Mouse (Mus musculus) heart, embryonic 15.5 days (tissue): Measurements from ENCODE around the gene Zfp385a. TPM values are rescaled to one million over a fixed set of nuclear protein-coding genes. Genes with fewer than 3 reads are reported as not detected.

Source experiments
- ATAC-seq: fragments of 200-750 bp; cut with Nextera tagmentation; replicated peaks from 2 replicates; pipeline ENCODE4 v1.8.0; 2017; ENCODE audit warnings: low read depth, moderate TSS enrichment; ENCODE audit not compliant: insufficient number of reproducible peaks, insufficient read depth, low FRiP score
- H3K27ac ChIP-seq: fragments of 300-500 bp; sonication (generic); 2 replicates; pipeline ENCODE4 v1.5.1; 2015; ENCODE audit warnings: mild to moderate bottlenecking, inconsistent platforms
- H3K27me3 ChIP-seq: fragments of 300-500 bp; sonication (generic); 2 replicates; pipeline ENCODE4 v1.6.1; 2015; ENCODE audit warnings: inconsistent platforms
- H3K36me3 ChIP-seq: fragments of 300-500 bp; sonication (generic); 2 replicates; pipeline ENCODE4 v1.6.1; 2015; ENCODE audit warnings: mild to moderate bottlenecking, inconsistent platforms
- H3K4me1 ChIP-seq: fragments of 300-500 bp; sonication (generic); replicated peaks from 2 replicates; pipeline ENCODE4 v1.6.1; 2015; ENCODE audit warnings: inconsistent platforms
- H3K4me2 ChIP-seq: fragments of 300-500 bp; sonication (generic); 2 replicates; pipeline ENCODE4 v1.6.1; 2015; ENCODE audit warnings: inconsistent platforms, mild to moderate bottlenecking, moderate library complexity
- H3K4me3 ChIP-seq: fragments of 300-500 bp; sonication (generic); 2 replicates; pipeline ENCODE4 v1.5.1; 2015; ENCODE audit warnings: mild to moderate bottlenecking, inconsistent platforms
- H3K9ac ChIP-seq: fragments of 300-500 bp; sonication (generic); 2 replicates; pipeline ENCODE4 v1.6.1; 2015; ENCODE audit warnings: mild to moderate bottlenecking, inconsistent platforms
- H3K9me3 ChIP-seq: fragments of 300-500 bp; sonication (generic); replicated peaks from 2 replicates; pipeline ENCODE4 v1.6.1; 2016; ENCODE audit warnings: inconsistent platforms
- WGBS: fragments of 180-500 bp; shearing (Covaris S2); methylation state at CpG from one replicate; pipeline ENCODE4 v1.1.7; 2015; ENCODE audit warnings: mixed read lengths; 5-methylcytosine and 5-hydroxymethylcytosine counted together
- polyA plus RNA-seq: library from polyadenylated mRNA; unstranded; fragments of >200 nt; fragmentation: Nextera tagmentation; extraction: Ambion mirVana; gene quantifications from 2 replicates; pipeline ENCODE4 v1.2.1, GENCODE M21; 2015

The Zfp385a gene
- polyA plus RNA-seq, 1 experiment from 2014 or later: 5.9 TPM

DNA sequence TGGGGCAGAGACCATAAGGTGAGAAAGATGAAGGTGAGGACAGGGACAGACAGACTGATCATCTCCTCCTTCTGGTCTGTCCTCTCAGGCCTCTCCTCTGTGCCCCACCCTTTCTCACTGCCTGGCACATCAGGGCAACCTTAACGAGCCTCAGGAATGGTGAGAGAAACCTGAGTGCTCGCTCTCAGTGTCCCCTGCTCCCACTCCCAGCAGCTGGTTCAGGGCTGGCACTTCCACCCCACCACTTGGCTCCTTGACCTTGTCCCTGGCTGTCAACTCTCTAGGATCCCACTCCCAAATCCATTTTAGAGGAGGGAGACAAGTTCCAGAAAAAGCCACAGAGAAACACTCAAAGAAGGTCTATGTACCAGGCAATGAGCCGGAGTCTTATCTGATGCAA lies 4.9 kb downstream of the Zfp385a start:
- Histone ChIP-seq H3K27me3 (peaks cover 34% of the 10 kb centered on the region), H3K9me3 (no peaks in the 10 kb centered on the region), H3K27ac (no peak overlapping the region), H3K4me3 (no peak overlapping the region), H3K4me1 (peaks cover 16% of the 10 kb centered on the region), H3K9ac (no peak overlapping the region), H3K4me2 (no peak overlapping the region), H3K36me3 (no peaks in the 10 kb centered on the region)
- ATAC-seq: no peak
- WGBS: 69% methylated on average over 3 of the region's 3 CpGs

DNA sequence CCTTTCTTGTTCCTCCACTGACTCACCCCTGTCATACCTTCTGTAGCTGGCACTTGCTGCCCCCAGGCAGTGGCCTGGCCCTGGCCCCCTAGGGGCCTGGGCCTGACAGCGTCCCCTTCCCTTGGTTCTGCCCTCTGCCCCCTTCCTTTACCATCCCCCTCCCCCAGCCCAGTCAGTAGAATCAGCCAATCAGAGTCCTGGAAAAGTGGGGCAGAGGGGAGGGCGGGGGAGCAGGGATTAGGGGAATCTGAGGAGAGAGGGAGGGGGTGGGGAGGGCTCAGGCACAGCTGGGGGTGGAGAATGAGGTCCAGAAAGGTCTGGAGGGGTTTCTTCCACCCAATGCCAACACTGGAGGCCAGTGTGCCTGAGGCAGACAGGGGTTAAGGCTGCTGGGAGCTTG lies 5.7 kb downstream of the Zfp385a start:
- Histone ChIP-seq H3K4me2 (no peak overlapping the region), H3K27ac (no peak overlapping the region), H3K27me3 (peaks cover 28% of the 10 kb centered on the region), H3K9ac (no peak overlapping the region), H3K4me3 (no peak overlapping the region), H3K9me3 (no peaks in the 10 kb centered on the region), H3K36me3 (no peaks in the 10 kb centered on the region), H3K4me1 (peaks cover 8% of the 10 kb centered on the region)
- no peak for ATAC-seq
- WGBS: 24% methylated on average over 2 of the region's 2 CpGs

DNA sequence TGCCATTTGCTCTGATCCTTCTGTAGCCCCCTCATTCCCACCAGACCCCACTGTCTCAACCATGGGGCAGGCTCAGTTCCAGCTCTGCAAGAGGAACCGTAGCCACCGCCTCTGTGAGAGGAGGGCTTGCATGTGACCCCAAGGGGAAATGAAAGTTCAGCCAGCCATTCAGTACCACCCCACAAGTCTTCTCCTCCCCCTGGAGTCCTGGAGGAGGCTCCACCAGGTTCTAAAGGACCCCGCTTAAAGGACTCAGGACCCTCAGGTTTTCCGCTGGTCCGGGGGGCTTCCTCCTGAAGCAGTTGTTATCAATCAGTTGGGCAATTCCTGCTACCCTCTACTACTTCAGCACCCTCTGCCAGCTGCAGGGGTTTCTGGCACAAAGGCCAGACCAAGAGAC lies 6.2 kb downstream of the Zfp385a start:
- H3K4me3 ChIP-seq: no peak overlapping the region
- H3K9ac ChIP-seq: no peak overlapping the region
- no peaks in the 10 kb centered on the region for H3K36me3 ChIP-seq
- H3K4me2 ChIP-seq: no peak overlapping the region
- 76% methylated on average over 5 of the region's 5 CpGs for WGBS
- no peaks in the 10 kb centered on the region for H3K9me3 ChIP-seq
- ATAC-seq: no peak
- H3K27ac ChIP-seq: no peak overlapping the region
- H3K4me1 ChIP-seq: peaks cover 5% of the 10 kb centered on the region; the same call in 1 of the 2 replicates
- peaks cover 24% of the 10 kb centered on the region for H3K27me3 ChIP-seq

DNA sequence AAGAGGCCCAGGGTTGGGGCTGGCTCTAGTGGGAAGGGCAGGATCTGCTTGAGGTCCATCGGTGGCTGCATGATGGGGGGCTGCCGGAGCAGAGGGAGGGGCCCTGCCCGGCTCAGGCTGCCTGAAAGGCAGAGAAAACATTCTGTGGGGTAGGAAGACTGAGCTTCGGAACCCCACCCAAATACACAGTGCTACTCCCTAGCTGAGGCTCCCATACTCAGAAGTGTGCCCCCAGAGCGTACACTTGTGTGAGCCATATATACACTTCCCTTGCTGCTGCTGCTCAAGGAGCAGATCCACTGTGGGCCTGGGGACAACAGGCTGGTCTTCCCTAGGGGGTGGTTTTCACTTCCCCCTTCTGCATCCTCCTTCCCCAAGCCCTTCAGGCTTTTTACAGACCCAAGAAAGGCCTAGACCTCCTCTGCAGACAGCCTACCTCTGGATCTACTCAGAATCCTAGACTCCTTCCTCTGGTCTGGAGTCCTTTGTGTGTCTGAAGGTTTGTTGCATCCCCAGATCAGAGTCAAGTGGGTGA lies 6.7 kb downstream of the Zfp385a start:
- H3K27ac ChIP-seq: no peak overlapping the region
- H3K4me1 ChIP-seq: peaks cover 5% of the 10 kb centered on the region; the same call in 1 of the 2 replicates
- ATAC-seq: no peak
- H3K36me3 ChIP-seq: no peaks in the 10 kb centered on the region
- H3K4me3 ChIP-seq: no peak overlapping the region
- no peak overlapping the region for H3K4me2 ChIP-seq
- no peaks in the 10 kb centered on the region for H3K9me3 ChIP-seq
- H3K9ac ChIP-seq: no peak overlapping the region
- H3K27me3 ChIP-seq: peaks cover 18% of the 10 kb centered on the region
- WGBS: 65% methylated on average over 5 of the region's 5 CpGs

DNA sequence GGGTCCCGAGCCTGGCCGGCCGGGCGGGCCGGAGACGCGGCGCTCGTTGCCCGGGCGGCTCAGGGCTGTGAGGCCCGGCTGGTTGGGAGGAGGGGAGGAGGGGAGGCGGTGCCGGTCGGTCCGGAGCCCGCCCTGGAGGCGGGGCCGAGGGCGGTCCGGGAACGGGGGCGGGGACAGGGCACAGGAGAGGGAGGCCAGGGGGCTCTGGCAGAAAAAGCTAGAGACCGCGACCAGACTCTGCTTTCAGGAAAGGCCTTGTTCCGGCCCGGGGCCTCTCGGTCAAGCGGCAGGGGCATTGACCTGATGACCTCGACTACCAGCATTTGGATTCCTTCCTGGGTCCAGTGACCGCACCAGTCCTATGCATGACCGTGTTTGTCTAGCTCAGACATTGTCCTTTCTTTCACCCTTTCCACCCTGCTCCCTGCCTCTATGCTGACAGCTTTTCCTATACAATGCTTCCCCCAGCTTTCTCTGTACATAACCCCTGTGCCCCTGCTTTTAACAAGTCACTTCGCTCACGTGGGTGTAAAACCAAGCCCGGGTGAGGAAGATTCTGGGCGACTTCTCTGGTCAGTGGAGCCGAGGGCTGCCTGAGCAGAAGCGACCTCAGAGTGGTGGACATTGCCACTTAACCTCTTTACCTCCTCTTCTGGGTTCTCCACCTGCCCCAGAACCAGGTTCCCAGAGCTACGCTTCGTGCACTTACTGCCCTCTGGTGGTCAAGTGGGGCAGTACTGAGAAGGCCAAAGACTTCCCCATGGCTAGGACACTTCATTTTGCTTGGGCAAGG lies 16.2 kb downstream of the Zfp385a start:
- Histone ChIP-seq H3K36me3 (no peaks in the 10 kb centered on the region), H3K4me2 (peak overlapping the region; percentile 96), H3K9ac (peak overlapping the region; percentile 84), H3K9me3 (no peaks in the 10 kb centered on the region), H3K27ac (peak overlapping the region; percentile 81), H3K4me1 (peaks cover 36% of the 10 kb centered on the region), H3K27me3 (no peaks in the 10 kb centered on the region), H3K4me3 (peak overlapping the region; percentile 78)
- WGBS: under 1% methylated on average over 39 of the region's 40 CpGs
- ATAC-seq: peak; percentile 95

DNA sequence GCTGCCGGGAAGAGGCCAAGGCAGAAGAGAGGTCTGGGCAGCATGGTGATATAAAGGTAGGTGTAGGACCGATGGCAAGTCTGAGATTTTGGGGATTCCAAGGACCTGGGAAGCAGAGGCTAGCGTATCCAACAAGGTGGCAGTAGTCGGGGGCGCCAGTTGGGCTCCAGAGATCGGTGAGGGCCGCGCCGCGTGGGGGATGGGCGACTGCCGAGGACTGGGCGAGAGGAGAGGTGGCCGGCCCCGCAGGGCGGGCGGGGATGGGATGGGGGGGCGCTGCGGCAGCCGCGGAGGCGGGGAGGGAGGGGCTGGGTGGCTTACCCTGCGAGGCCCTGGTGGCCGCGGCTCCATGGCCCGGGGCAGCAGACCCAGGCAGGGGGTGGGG lies 16.8 kb downstream of the Zfp385a start:
- Histone ChIP-seq H3K27me3 (no peaks in the 10 kb centered on the region), H3K4me3 (peak overlapping the region; percentile 78), H3K9ac (peak overlapping the region; percentile 84), H3K27ac (peak overlapping the region; percentile 64), H3K4me2 (peak overlapping the region; percentile 96), H3K4me1 (peaks cover 42% of the 10 kb centered on the region), H3K9me3 (no peaks in the 10 kb centered on the region), H3K36me3 (no peaks in the 10 kb centered on the region)
- peak; percentile 60; the same call in 1 of the 2 replicates for ATAC-seq
- WGBS: 3% methylated on average over 17 of the region's 26 CpGs

DNA sequence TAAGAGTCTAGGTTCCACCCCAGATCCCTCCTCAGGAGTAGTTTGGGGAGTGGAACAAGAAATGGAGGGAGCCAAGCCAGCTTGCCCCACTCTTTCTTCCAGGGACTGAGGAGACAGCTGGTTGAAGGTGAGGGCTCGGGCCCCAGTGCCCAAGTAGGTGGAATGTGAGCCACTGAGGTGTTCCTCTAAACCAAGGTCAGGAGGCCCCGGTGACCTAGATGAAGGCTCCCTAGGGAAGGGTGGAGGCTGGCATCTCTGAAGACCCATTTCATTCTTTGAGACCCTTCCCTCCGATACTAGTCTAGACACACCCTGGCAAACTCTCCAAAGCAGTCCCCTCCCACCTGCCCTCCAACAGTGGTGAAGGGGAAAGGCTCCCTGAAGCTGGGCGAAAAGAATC lies 17.5 kb downstream of the Zfp385a start:
- no peak for ATAC-seq
- Histone ChIP-seq H3K9ac (peak overlapping the region; percentile 84), H3K27me3 (no peaks in the 10 kb centered on the region), H3K27ac (0 out of 2 replicates have a peak overlapping the region, but pooled peaks have one; percentile 64), H3K4me3 (peak overlapping the region; percentile 78), H3K4me1 (peaks cover 47% of the 10 kb centered on the region), H3K9me3 (no peaks in the 10 kb centered on the region), H3K36me3 (no peaks in the 10 kb centered on the region), H3K4me2 (peak overlapping the region; percentile 96)
- WGBS: 56% methylated on average over 4 of the region's 4 CpGs

DNA sequence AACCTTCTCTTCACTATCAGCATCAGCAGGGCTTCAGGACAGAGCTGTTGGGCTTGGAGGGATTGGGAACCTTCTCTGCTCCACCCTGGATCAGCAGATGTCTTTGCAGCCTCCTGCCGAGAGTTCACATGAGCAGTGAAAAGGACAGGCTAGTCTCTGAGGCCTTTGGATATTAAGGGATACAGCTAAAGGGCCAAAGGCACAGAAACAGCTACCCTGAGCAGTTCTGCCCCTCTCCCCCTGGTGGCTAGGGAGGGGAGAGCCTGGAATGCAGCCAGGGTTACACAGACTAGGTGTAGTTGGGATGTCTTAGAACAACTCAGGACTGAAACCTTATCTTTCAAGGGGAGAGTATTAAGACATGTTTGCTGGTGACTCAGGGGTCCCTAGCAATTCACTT lies 18.8 kb downstream of the Zfp385a start:
- no peak for ATAC-seq
- H3K36me3 ChIP-seq: no peaks in the 10 kb centered on the region
- WGBS: 40% methylated on average over 1 of the region's 1 CpGs
- H3K27me3 ChIP-seq: no peaks in the 10 kb centered on the region
- H3K9ac ChIP-seq: no peak overlapping the region
- no peak overlapping the region for H3K4me3 ChIP-seq
- peaks cover 50% of the 10 kb centered on the region for H3K4me1 ChIP-seq
- no peak overlapping the region for H3K27ac ChIP-seq
- no peaks in the 10 kb centered on the region for H3K9me3 ChIP-seq
- H3K4me2 ChIP-seq: no peak overlapping the region

DNA sequence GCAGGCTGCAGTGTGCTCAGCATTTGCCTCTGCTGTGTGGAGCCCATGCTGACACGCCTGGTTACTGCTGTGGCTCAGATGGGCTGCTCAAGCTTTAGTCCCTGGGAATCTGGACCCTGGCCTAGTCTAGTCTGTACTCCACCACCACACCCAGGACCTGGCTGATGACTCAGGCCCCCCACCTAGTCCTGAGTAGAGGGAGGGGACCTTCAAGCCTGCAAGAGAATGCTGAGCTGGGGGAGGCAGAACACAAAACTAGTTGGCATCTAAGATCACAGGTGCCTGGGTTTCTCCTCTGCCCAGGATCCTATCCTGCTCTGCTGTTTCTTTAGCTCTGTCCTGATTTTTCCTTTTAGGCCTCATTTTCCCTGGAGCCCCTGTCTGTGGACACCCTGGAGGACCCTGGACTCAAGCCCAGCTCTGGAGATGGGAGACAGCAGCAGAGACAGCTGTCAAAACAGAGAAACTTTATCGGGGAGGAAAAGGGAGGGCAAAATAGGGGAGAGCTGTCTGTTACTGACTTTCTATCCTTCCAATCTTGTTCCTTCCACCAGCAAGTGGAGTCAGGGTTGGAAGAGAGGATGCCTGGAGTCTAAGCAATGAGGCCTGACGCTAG lies 21.6 kb downstream of the Zfp385a start:
- no peak for ATAC-seq
- H3K4me3 ChIP-seq: no peak overlapping the region
- H3K9ac ChIP-seq: no peak overlapping the region
- no peak overlapping the region for H3K4me2 ChIP-seq
- no peaks in the 10 kb centered on the region for H3K36me3 ChIP-seq
- WGBS: 52% methylated on average over 3 of the region's 3 CpGs
- H3K27ac ChIP-seq: peak overlapping the region; percentile 5
- peaks cover 65% of the 10 kb centered on the region for H3K4me1 ChIP-seq
- no peaks in the 10 kb centered on the region for H3K27me3 ChIP-seq
- no peaks in the 10 kb centered on the region for H3K9me3 ChIP-seq

DNA sequence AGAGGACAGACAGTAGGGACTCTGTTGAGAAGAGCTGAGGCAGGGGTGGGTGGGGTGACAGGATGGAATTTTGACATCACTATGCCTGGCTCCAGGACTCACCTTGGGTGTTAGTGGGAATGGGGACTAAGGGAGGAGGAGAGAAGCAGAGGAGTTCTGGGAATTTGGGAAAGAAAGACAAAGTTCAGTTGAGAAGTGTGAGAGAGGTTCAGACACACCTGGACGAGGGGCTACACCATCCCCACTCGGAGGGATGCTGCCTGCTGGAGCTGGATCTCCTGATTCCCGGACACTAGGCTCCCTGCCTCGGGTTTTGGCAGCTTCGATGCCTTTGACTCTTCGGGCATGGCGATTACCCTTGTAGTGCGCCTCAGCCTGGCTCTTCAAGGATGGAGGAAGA lies 22.2 kb downstream of the Zfp385a start:
- H3K36me3 ChIP-seq: no peaks in the 10 kb centered on the region
- H3K27me3 ChIP-seq: no peaks in the 10 kb centered on the region
- peaks cover 64% of the 10 kb centered on the region for H3K4me1 ChIP-seq
- peak overlapping the region; percentile 5 for H3K27ac ChIP-seq
- no peak overlapping the region for H3K4me3 ChIP-seq
- WGBS: 80% methylated on average over 8 of the region's 8 CpGs
- no peak overlapping the region for H3K4me2 ChIP-seq
- no peak overlapping the region for H3K9ac ChIP-seq
- no peaks in the 10 kb centered on the region for H3K9me3 ChIP-seq
- no peak for ATAC-seq

DNA sequence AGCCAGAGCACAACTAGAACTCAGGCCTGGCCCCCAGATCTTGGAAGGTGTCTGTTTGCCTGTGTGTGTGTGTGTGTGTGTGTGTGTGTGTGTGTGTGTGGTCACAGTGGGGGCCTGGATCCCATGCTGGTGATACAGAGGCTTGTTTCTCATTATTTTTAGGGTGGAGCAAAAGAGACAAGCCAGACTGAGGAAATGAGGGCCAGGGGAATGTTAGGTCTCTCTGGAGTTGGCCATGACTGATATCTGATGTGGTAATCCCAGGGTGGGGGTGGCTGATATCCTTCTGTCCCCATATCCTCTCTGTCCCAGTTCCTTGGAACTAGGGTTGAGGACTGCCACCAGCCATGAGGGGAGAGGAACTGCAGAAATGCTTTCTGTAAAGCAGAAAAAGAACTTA lies 22.8 kb downstream of the Zfp385a start:
- no peaks in the 10 kb centered on the region for H3K9me3 ChIP-seq
- no peak overlapping the region for H3K27ac ChIP-seq
- no peak overlapping the region for H3K9ac ChIP-seq
- H3K4me3 ChIP-seq: no peak overlapping the region
- ATAC-seq: no peak
- no peak overlapping the region for H3K4me2 ChIP-seq
- no peaks in the 10 kb centered on the region for H3K36me3 ChIP-seq
- no peaks in the 10 kb centered on the region for H3K27me3 ChIP-seq
- peaks cover 58% of the 10 kb centered on the region for H3K4me1 ChIP-seq
